Mouse (Mus musculus) midbrain, embryonic 13.5 days (tissue): ENCODE data around the gene Ghrh. TPM values are rescaled to one million over a fixed set of nuclear protein-coding genes. Genes with fewer than 3 reads are reported as not detected.

Experiments used
- ATAC-seq: fragments of 200-750 bp; cut with Nextera tagmentation; 2 replicates; pipeline ENCODE4 v1.8.0; 2017; ENCODE audit warnings: mild to moderate bottlenecking, moderate TSS enrichment, moderate library complexity
- H3K27ac ChIP-seq: fragments of 300-500 bp; sonication (generic); 2 replicates; pipeline ENCODE4 v1.5.1; 2015; ENCODE audit warnings: inconsistent platforms, mild to moderate bottlenecking, moderate library complexity
- H3K27me3 ChIP-seq: fragments of 300-500 bp; sonication (generic); 2 replicates; pipeline ENCODE4 v1.6.1; 2015; ENCODE audit warnings: mild to moderate bottlenecking, inconsistent platforms
- H3K36me3 ChIP-seq: fragments of 300-500 bp; sonication (generic); 2 replicates; pipeline ENCODE4 v1.6.1; 2015; ENCODE audit warnings: mild to moderate bottlenecking, inconsistent platforms
- H3K4me1 ChIP-seq: fragments of 300-500 bp; sonication (generic); replicated peaks from 2 replicates; pipeline ENCODE4 v1.6.1; 2015; ENCODE audit warnings: inconsistent platforms
- H3K4me2 ChIP-seq: fragments of 300-500 bp; sonication (generic); replicated peaks from 2 replicates; pipeline ENCODE4 v1.6.1; 2015; ENCODE audit warnings: moderate library complexity, mild to moderate bottlenecking, inconsistent platforms
- H3K4me3 ChIP-seq: fragments of 300-500 bp; sonication (generic); replicated peaks from 2 replicates; pipeline ENCODE4 v1.5.1; 2015; ENCODE audit warnings: mild to moderate bottlenecking, inconsistent platforms
- H3K9ac ChIP-seq: fragments of 300-500 bp; sonication (generic); replicated peaks from 2 replicates; pipeline ENCODE4 v1.6.1; 2015; ENCODE audit warnings: mild to moderate bottlenecking, inconsistent platforms
- H3K9me3 ChIP-seq: fragments of 300-500 bp; sonication (generic); 2 replicates; pipeline ENCODE4 v1.6.1; 2016; ENCODE audit warnings: mild to moderate bottlenecking, inconsistent platforms
- WGBS: fragments of 180-500 bp; shearing (Covaris S2); methylation state at CpG from one replicate; pipeline ENCODE4 v1.1.7; 2015; 5-methylcytosine and 5-hydroxymethylcytosine counted together
- polyA plus RNA-seq: library from polyadenylated mRNA; unstranded; fragments of >200 nt; fragmentation: Nextera tagmentation; extraction: Ambion mirVana; gene quantifications from 2 replicates; pipeline ENCODE4 v1.2.1, GENCODE M21; 2015

The Ghrh gene
- polyA plus RNA-seq, 1 experiment from 2014 or later: 1.6 TPM

GRCm38 (mm10) chr2:157375051-157375450, 27.7 kb upstream of the Ghrh start:
- no peak for ATAC-seq
- Histone ChIP-seq H3K4me2 (no peak overlapping the region), H3K4me3 (no peak overlapping the region), H3K4me1 (peaks cover 29% of the 10 kb centered on the region), H3K36me3 (peaks cover 12% of the 10 kb centered on the region), H3K27ac (no peak overlapping the region), H3K27me3 (no peaks in the 10 kb centered on the region), H3K9me3 (no peaks in the 10 kb centered on the region), H3K9ac (no peak overlapping the region)
- WGBS: 62% methylated on average over 8 of the region's 8 CpGs

- 86% methylated on average over 3 of the region's 3 CpGs for WGBS
- no peak for ATAC-seq
Observed at GRCm38 (mm10) chr2:157373681-157374080, 26.4 kb upstream of the Ghrh start.

GRCm38 (mm10) chr2:157371696-157372095, 24.4 kb upstream of the Ghrh start:
- Histone ChIP-seq H3K9me3 (no peaks in the 10 kb centered on the region), H3K36me3 (no peaks in the 10 kb centered on the region; the same call in none of the 2 replicates), H3K27me3 (no peaks in the 10 kb centered on the region), H3K4me1 (peaks cover 41% of the 10 kb centered on the region), H3K9ac (no peak overlapping the region), H3K4me2 (no peak overlapping the region), H3K4me3 (no peak overlapping the region), H3K27ac (no peak overlapping the region)
- WGBS: 84% methylated on average over 6 of the region's 6 CpGs
- no peak for ATAC-seq

More at GRCm38 (mm10) chr2:157373681-157374080, 26.4 kb upstream of the Ghrh start:
- no peaks in the 10 kb centered on the region for H3K9me3 ChIP-seq
- H3K4me1 ChIP-seq: peaks cover 34% of the 10 kb centered on the region
- no peak overlapping the region for H3K27ac ChIP-seq
- H3K4me2 ChIP-seq: no peak overlapping the region
- H3K27me3 ChIP-seq: no peaks in the 10 kb centered on the region
- H3K9ac ChIP-seq: no peak overlapping the region
- no peaks in the 10 kb centered on the region; the same call in none of the 2 replicates for H3K36me3 ChIP-seq
- H3K4me3 ChIP-seq: no peak overlapping the region

- WGBS: 9% methylated on average over 13 of the region's 13 CpGs
- H3K4me1 ChIP-seq: peaks cover 24% of the 10 kb centered on the region
- peak overlapping the region; percentile 97 for H3K9ac ChIP-seq
- H3K36me3 ChIP-seq: no peaks in the 10 kb centered on the region; the same call in 1 of the 2 replicates
- H3K9me3 ChIP-seq: no peaks in the 10 kb centered on the region
- H3K27ac ChIP-seq: peak overlapping the region; percentile 91
- H3K4me3 ChIP-seq: peak overlapping the region; percentile 91
- H3K27me3 ChIP-seq: no peaks in the 10 kb centered on the region
- peak overlapping the region; percentile 94 for H3K4me2 ChIP-seq
- peak; percentile 32; the same call in 1 of the 2 replicates for ATAC-seq
Observed at GRCm38 (mm10) chr2:157367991-157368390, 20.7 kb upstream of the Ghrh start.

GRCm38 (mm10) chr2:157367184-157367893, 20.0 kb upstream of the Ghrh start, which contains the start of gene Manbal:
TSS of gene Manbal (plus strand) at chr2:157367594.
- peak; percentile 93 for ATAC-seq
- Histone ChIP-seq H3K36me3 (no peaks in the 10 kb centered on the region; the same call in 1 of the 2 replicates), H3K9me3 (no peaks in the 10 kb centered on the region), H3K9ac (peak within 1 kb of the TSS; percentile 97), H3K27me3 (no peaks in the 10 kb centered on the region), H3K27ac (peak within 1 kb of the TSS; percentile 91), H3K4me2 (peak within 1 kb of the TSS; percentile 94), H3K4me1 (peaks cover 24% of the 10 kb centered on the region), H3K4me3 (peak within 1 kb of the TSS; percentile 91)
- 4% methylated on average over 42 of the region's 42 CpGs for WGBS

GRCm38 (mm10) chr2:157366762-157367161, 19.5 kb upstream of the Ghrh start:
- H3K4me1 ChIP-seq: peaks cover 24% of the 10 kb centered on the region
- peak overlapping the region; percentile 91 for H3K27ac ChIP-seq
- ATAC-seq: no peak
- no peaks in the 10 kb centered on the region; the same call in 1 of the 2 replicates for H3K36me3 ChIP-seq
- WGBS: 88% methylated on average over 9 of the region's 9 CpGs
- peak overlapping the region; percentile 97; the same call in 1 of the 2 replicates for H3K9ac ChIP-seq
- no peaks in the 10 kb centered on the region for H3K9me3 ChIP-seq
- H3K4me3 ChIP-seq: peak overlapping the region; percentile 91; the same call in 1 of the 2 replicates
- peak overlapping the region; percentile 94 for H3K4me2 ChIP-seq
- H3K27me3 ChIP-seq: no peaks in the 10 kb centered on the region

GRCm38 (mm10) chr2:157363031-157363430, 15.7 kb upstream of the Ghrh start:
- Histone ChIP-seq H3K36me3 (no peaks in the 10 kb centered on the region), H3K4me2 (no peak overlapping the region), H3K9me3 (no peaks in the 10 kb centered on the region), H3K27ac (no peak overlapping the region), H3K27me3 (no peaks in the 10 kb centered on the region), H3K4me3 (no peak overlapping the region), H3K9ac (no peak overlapping the region), H3K4me1 (peaks cover 8% of the 10 kb centered on the region)
- 95% methylated on average over 3 of the region's 3 CpGs for WGBS
- ATAC-seq: no peak

GRCm38 (mm10) chr2:157360028-157360427, 12.7 kb upstream of the Ghrh start:
- Histone ChIP-seq H3K4me2 (no peak overlapping the region), H3K27ac (no peak overlapping the region), H3K4me3 (no peak overlapping the region), H3K9me3 (peaks cover 3% of the 10 kb centered on the region; the same call in 1 of the 2 replicates), H3K27me3 (no peaks in the 10 kb centered on the region), H3K36me3 (no peaks in the 10 kb centered on the region), H3K9ac (no peak overlapping the region), H3K4me1 (no peaks in the 10 kb centered on the region)
- WGBS: 81% methylated on average over 5 of the region's 5 CpGs
- ATAC-seq: no peak

GRCm38 (mm10) chr2:157354106-157354505, 6.8 kb upstream of the Ghrh start:
- Histone ChIP-seq H3K4me3 (no peak overlapping the region), H3K27ac (peak overlapping the region; percentile 22; the same call in 1 of the 2 replicates), H3K9me3 (peaks cover 3% of the 10 kb centered on the region; the same call in 1 of the 2 replicates), H3K9ac (no peak overlapping the region), H3K27me3 (no peaks in the 10 kb centered on the region), H3K4me2 (no peak overlapping the region), H3K4me1 (peaks cover 16% of the 10 kb centered on the region), H3K36me3 (no peaks in the 10 kb centered on the region)
- WGBS: 55% methylated on average over 3 of the region's 3 CpGs
- no peak for ATAC-seq

GRCm38 (mm10) chr2:157353183-157353582, 5.9 kb upstream of the Ghrh start:
- ATAC-seq: no peak
- Histone ChIP-seq H3K27ac (no peak overlapping the region), H3K4me2 (no peak overlapping the region), H3K9ac (no peak overlapping the region), H3K9me3 (peaks cover 3% of the 10 kb centered on the region; the same call in 1 of the 2 replicates), H3K4me1 (peaks cover 24% of the 10 kb centered on the region), H3K36me3 (no peaks in the 10 kb centered on the region), H3K4me3 (no peak overlapping the region), H3K27me3 (no peaks in the 10 kb centered on the region)
- WGBS: 81% methylated on average over 4 of the region's 4 CpGs

GRCm38 (mm10) chr2:157349121-157349778, 1.9 kb upstream of the Ghrh start:
- Histone ChIP-seq H3K4me2 (peak overlapping the region; percentile 11), H3K4me3 (no peak overlapping the region), H3K27me3 (no peaks in the 10 kb centered on the region), H3K9me3 (no peaks in the 10 kb centered on the region), H3K9ac (peak overlapping the region; percentile 21), H3K4me1 (peaks cover 49% of the 10 kb centered on the region), H3K36me3 (no peaks in the 10 kb centered on the region), H3K27ac (peak overlapping the region; percentile 90)
- ATAC-seq: peak; percentile 70
- WGBS: 26% methylated on average over 12 of the region's 12 CpGs

- 64% methylated on average over 6 of the region's 6 CpGs for WGBS
Observed at GRCm38 (mm10) chr2:157343337-157343736, 4.0 kb downstream of the Ghrh start.

More at GRCm38 (mm10) chr2:157343337-157343736, 4.0 kb downstream of the Ghrh start:
- Histone ChIP-seq H3K9me3 (no peaks in the 10 kb centered on the region), H3K27me3 (no peaks in the 10 kb centered on the region), H3K36me3 (no peaks in the 10 kb centered on the region), H3K4me1 (peaks cover 73% of the 10 kb centered on the region), H3K27ac (peak overlapping the region; percentile 90), H3K4me3 (no peak overlapping the region), H3K9ac (no peak overlapping the region), H3K4me2 (no peak overlapping the region)
- no peak for ATAC-seq
